Mouse (Mus musculus): ENCODE results near the gene Jmjd6. TPM values are rescaled to one million over a fixed set of nuclear protein-coding genes. Genes with fewer than 3 reads are reported as not detected.

Gene Jmjd6
- polyA plus RNA-seq, 1 experiment from 2014 or later: 81.8 TPM

DNA sequence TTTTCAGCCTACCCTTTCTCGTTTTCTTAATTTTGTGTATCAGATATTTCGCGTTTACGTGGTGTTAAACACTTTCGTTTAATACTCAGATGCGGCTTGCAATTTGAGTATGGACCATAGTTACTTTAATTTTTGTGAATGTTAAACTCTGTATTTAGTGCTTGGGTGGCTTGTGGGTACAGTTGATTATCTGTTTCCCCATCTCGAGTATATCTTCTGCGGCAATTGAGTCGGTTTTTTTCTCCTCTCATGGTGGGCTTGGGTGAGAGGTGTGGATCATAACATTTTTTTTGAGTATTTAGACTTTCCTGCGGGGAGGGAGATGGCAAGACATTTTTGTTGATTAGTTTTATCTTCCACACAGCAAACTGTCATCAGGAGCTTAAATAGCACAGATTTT lies 11.0 kb upstream of the Jmjd6 start:
- Histone ChIP-seq H3K9ac (ENCODE audit: low read length) (peak overlapping the region; percentile 98), H3K4me2 (ENCODE audit: low read depth, severe bottlenecking) (peak overlapping the region; percentile 81), H3K36me3 (ENCODE audit: control insufficient read depth, insufficient read depth, low read length) (peaks cover 8% of the 10 kb centered on the region), H3K4me1 (ENCODE audit: control insufficient read depth, insufficient read depth, low read length) (peaks cover 13% of the 10 kb centered on the region), H3K9me3 (ENCODE audit: control insufficient read depth, low read length) (no peaks in the 10 kb centered on the region), H3K27me3 (ENCODE audit: control insufficient read depth, insufficient read depth, low read length) (no peaks in the 10 kb centered on the region), H3K27ac (replicated peaks; ENCODE audit: low read depth, low read length) (no peak overlapping the region), H3K4me3 (ENCODE audit: low read depth, low read length) (peak overlapping the region; percentile 99)
- no peak for DNase-seq (ENCODE audit: low spot score)
- ATAC-seq (ENCODE audit: insufficient number of reproducible peaks, low FRiP score, low TSS enrichment, low read depth): no peak
- 44% methylated on average over 10 of the region's 10 CpGs for WGBS

DNA sequence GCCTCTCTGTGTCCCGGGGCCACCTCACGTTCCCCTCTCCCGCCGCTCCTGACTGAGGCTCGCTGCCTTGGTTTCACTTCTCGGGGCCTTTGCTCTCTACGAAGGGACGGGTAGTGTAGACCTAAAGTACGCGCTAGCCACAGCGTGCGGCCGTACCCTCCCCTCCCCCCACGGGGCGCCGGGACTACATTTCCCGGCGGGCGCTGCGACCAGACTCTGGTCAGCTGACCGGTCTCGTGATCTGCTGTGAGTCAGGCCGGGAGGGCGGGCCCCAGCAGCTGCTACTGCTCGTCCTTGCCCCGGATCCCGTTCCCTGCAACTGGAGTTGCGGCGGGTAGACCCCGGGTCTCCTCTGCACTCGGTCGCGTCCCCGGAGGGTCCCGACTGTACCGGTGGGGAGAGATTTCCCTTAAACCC lies 10.3 kb upstream of the Jmjd6 start:
- Histone ChIP-seq H3K27me3 (ENCODE audit: control insufficient read depth, insufficient read depth, low read length) (no peaks in the 10 kb centered on the region), H3K4me1 (ENCODE audit: control insufficient read depth, insufficient read depth, low read length) (peaks cover 13% of the 10 kb centered on the region), H3K9ac (ENCODE audit: low read length) (peak overlapping the region; percentile 98), H3K27ac (replicated peaks; ENCODE audit: low read depth, low read length) (peak overlapping the region; percentile 96), H3K9me3 (ENCODE audit: control insufficient read depth, low read length) (no peaks in the 10 kb centered on the region), H3K4me2 (ENCODE audit: low read depth, severe bottlenecking) (peak overlapping the region; percentile 81), H3K36me3 (ENCODE audit: control insufficient read depth, insufficient read depth, low read length) (peaks cover 9% of the 10 kb centered on the region), H3K4me3 (ENCODE audit: low read depth, low read length) (peak overlapping the region; percentile 99)
- under 1% methylated on average over 36 of the region's 36 CpGs for WGBS
- ATAC-seq (ENCODE audit: insufficient number of reproducible peaks, low FRiP score, low TSS enrichment, low read depth) (peak; percentile 86), DNase-seq (ENCODE audit: low spot score) (peak; percentile 98)

DNA sequence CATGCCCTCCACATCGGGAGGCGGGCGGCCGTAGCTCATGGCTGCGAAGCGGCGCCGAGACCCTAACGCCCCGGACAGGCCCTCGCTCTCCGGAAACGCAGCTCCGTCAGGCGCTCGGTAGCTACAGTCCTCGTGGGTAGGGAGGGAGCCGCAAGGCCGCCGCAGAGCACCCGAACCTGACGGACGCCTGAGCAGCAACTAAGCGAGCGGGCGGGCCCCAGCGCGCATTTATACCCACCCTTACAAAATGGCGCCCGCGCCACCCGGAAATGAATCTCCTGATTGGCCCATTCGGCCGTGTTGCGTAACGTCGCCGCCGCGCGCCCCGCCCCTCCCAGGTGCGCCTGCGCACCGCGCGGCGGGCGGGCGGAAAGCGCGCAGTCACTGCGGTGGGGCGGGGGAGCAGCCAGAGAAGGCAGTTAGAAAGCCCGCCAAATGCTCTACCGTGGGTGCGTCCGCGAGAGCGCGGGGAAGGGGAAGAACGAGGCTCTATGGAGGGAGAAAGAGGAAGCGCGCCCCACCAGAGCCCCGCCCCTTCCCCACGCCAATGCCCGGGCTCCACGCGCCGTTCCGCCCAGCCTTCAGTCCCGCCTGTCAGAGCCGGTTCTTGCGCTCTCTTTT lies 9.8 kb upstream of the Jmjd6 start, which contains the start of gene Srsf2:
Gene Srsf2 (minus strand): TSS at position 204 of the 621 bp plus-strand sequence.
- Histone ChIP-seq H3K4me3 (ENCODE audit: low read depth, low read length) (peak within 1 kb of the TSS; percentile 99), H3K27ac (replicated peaks; ENCODE audit: low read depth, low read length) (peak within 1 kb of the TSS; percentile 96), H3K9me3 (ENCODE audit: control insufficient read depth, low read length) (no peaks in the 10 kb centered on the region), H3K36me3 (ENCODE audit: control insufficient read depth, insufficient read depth, low read length) (peaks cover 9% of the 10 kb centered on the region), H3K4me2 (ENCODE audit: low read depth, severe bottlenecking) (peak within 1 kb of the TSS; percentile 81), H3K9ac (ENCODE audit: low read length) (peak within 1 kb of the TSS; percentile 98), H3K4me1 (ENCODE audit: control insufficient read depth, insufficient read depth, low read length) (peaks cover 13% of the 10 kb centered on the region), H3K27me3 (ENCODE audit: control insufficient read depth, insufficient read depth, low read length) (no peaks in the 10 kb centered on the region)
- WGBS: under 1% methylated on average over 65 of the region's 74 CpGs
- DNase-seq (ENCODE audit: low spot score): peak; percentile 97
- ATAC-seq (ENCODE audit: insufficient number of reproducible peaks, low FRiP score, low TSS enrichment, low read depth): peak; percentile 91

DNA sequence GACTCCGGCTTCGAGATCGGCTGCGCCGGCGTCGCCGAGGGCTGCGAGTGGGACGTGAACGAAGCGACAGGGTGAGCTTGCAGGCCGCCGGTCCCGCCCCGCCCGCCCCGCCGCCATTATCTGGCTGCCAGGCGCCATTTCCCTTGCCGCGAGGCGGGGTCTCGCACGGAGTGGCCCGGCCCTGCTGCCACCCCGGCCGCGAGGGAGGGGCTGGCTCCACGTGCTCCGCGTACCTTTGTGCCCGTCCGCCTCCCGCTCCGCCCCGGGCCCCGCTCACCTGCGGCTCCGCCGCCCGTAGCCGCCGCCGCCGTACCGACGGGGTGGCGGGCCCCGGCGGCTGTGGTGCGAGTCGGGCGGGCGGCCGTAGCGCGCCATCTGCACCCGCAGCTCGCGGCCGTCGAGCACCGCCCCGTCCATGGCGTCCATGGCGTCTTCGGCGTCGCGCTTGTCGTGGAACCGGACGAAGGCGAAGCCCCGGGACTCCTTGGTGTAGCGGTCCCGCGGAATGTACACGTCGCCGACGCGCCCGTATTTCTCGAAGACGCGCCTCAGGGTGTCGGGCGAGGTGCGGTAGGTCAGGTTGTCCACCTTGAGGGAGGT lies 9.1 kb upstream of the Jmjd6 start, which contains the start of gene Mfsd11:
Gene Mfsd11 (plus strand): TSS at position 150 of the 600 bp plus-strand sequence.
- peaks cover 13% of the 10 kb centered on the region for H3K4me1 ChIP-seq (ENCODE audit: control insufficient read depth, insufficient read depth, low read length)
- ATAC-seq (ENCODE audit: insufficient number of reproducible peaks, low FRiP score, low TSS enrichment, low read depth) (peak; percentile 32; the same call in 1 of the 2 replicates), DNase-seq (ENCODE audit: low spot score) (peak; percentile 77)
- peak within 1 kb of the TSS; percentile 99 for H3K4me3 ChIP-seq (ENCODE audit: low read depth, low read length)
- peak within 1 kb of the TSS; percentile 81 for H3K4me2 ChIP-seq (ENCODE audit: low read depth, severe bottlenecking)
- H3K9me3 ChIP-seq (ENCODE audit: control insufficient read depth, low read length): no peaks in the 10 kb centered on the region
- peak within 1 kb of the TSS; percentile 96 for H3K27ac ChIP-seq (replicated peaks; ENCODE audit: low read depth, low read length)
- WGBS: under 1% methylated on average over 88 of the region's 91 CpGs
- H3K36me3 ChIP-seq (ENCODE audit: control insufficient read depth, insufficient read depth, low read length): peaks cover 9% of the 10 kb centered on the region
- H3K27me3 ChIP-seq (ENCODE audit: control insufficient read depth, insufficient read depth, low read length): no peaks in the 10 kb centered on the region
- H3K9ac ChIP-seq (ENCODE audit: low read length): peak within 1 kb of the TSS; percentile 98

DNA sequence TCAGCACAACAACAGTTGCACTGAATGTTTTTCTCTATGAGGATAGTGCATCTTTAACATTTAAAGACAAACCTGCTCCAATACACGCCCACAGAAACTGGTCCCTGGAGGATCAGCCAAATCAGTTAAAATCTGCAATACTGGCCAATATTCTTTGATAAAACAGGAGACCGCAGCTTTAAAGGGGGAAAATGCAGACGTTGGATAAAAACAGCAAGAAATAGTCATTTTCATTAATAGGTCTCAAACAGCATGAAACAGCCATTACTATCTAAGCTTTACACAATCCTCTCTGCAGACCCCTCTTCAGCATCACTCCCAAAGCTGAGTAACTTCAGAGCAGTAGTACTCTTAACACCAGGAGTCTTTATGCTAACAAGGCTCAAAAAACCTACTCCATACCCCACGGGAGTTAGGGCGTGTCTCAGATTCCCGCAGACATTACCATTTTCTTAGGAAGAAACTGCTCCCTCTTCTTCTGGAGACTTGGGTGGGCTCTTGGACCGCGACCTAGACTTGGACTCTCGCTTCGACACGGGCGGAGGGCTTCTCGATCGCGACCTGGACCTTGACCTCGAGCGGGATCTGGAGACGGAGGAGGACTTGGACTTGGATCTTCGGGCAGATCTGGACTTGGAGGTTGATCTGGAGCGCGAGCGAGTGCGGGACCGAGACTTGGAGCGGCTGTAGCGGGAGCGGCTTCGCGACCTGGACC lies 8.5 kb upstream of the Jmjd6 start:
- under 1% methylated on average over 29 of the region's 29 CpGs for WGBS
- Histone ChIP-seq H3K9ac (ENCODE audit: low read length) (peak overlapping the region; percentile 98), H3K4me1 (ENCODE audit: control insufficient read depth, insufficient read depth, low read length) (peaks cover 10% of the 10 kb centered on the region), H3K27me3 (ENCODE audit: control insufficient read depth, insufficient read depth, low read length) (no peaks in the 10 kb centered on the region), H3K4me2 (ENCODE audit: low read depth, severe bottlenecking) (peak overlapping the region; percentile 81), H3K9me3 (ENCODE audit: control insufficient read depth, low read length) (no peaks in the 10 kb centered on the region), H3K36me3 (ENCODE audit: control insufficient read depth, insufficient read depth, low read length) (peaks cover 9% of the 10 kb centered on the region), H3K27ac (replicated peaks; ENCODE audit: low read depth, low read length) (peak overlapping the region; percentile 96), H3K4me3 (ENCODE audit: low read depth, low read length) (peak overlapping the region; percentile 99)
- DNase-seq (ENCODE audit: low spot score) (no peak), ATAC-seq (ENCODE audit: insufficient number of reproducible peaks, low FRiP score, low TSS enrichment, low read depth) (no peak)

DNA sequence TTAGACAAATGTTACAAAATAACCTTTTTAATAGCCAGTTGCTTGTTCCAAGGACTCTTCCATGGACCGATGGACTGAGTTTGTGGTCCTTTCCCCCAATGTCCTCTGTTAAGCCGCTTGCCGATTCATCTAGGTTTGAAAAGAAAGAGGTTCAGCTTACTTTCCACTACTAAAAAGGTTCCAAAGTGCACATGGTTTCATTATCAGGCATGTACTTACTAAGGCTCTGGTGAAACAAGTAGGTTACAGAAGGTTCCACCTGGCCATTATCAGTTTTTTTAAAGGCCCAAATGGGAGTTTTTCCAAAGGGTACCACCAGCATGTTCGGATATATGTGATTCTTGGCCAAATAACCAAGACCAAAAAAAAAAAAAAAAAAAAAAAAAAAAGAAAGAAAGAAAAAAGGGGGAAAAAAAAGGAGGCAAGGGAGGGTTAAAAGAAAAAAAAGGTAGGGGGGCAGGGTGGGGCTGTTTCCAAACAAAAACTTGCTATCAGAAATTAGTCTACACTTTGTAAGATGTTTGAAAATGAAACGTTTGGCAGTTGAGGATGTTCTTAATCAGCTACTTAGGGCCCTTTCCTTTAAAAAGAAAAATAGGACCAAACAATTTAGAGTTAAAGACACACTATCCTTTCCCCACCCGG lies 7.7 kb upstream of the Jmjd6 start:
- no peaks in the 10 kb centered on the region for H3K27me3 ChIP-seq (ENCODE audit: control insufficient read depth, insufficient read depth, low read length)
- 45% methylated on average over 6 of the region's 6 CpGs for WGBS
- peaks cover 10% of the 10 kb centered on the region; the same call in 1 of the 2 replicates for H3K4me1 ChIP-seq (ENCODE audit: control insufficient read depth, insufficient read depth, low read length)
- H3K27ac ChIP-seq (replicated peaks; ENCODE audit: low read depth, low read length): no peak overlapping the region; the same call in 1 of the 2 replicates
- H3K4me3 ChIP-seq (ENCODE audit: low read depth, low read length): peak overlapping the region; percentile 99
- H3K9me3 ChIP-seq (ENCODE audit: control insufficient read depth, low read length): no peaks in the 10 kb centered on the region
- H3K9ac ChIP-seq (ENCODE audit: low read length): peak overlapping the region; percentile 98
- H3K4me2 ChIP-seq (ENCODE audit: low read depth, severe bottlenecking): peak overlapping the region; percentile 81
- DNase-seq (ENCODE audit: low spot score) (no peak), ATAC-seq (ENCODE audit: insufficient number of reproducible peaks, low FRiP score, low TSS enrichment, low read depth) (no peak)
- H3K36me3 ChIP-seq (ENCODE audit: control insufficient read depth, insufficient read depth, low read length): peaks cover 9% of the 10 kb centered on the region

DNA sequence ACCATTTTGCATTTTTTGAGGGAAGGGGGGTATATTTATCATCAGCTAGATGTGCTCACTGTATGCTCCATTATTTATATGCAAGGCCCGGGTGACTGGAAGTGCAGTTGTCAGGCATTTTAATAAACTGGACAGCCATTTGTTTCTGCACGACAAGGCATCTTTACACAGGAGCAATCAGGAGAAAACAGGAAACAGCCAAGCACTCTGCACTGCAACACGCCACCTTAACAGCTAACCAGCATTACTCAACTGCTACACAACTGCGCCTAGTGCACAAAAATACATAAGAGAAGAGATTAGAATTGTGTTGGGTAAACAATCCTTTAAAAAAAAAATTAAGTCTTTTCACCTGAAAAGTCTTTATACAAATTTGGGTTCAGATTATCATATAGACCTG lies 6.8 kb upstream of the Jmjd6 start:
- WGBS: 64% methylated on average over 4 of the region's 4 CpGs
- Histone ChIP-seq H3K9ac (ENCODE audit: low read length) (no peak overlapping the region), H3K4me1 (ENCODE audit: control insufficient read depth, insufficient read depth, low read length) (peaks cover 8% of the 10 kb centered on the region; the same call in 1 of the 2 replicates), H3K4me2 (ENCODE audit: low read depth, severe bottlenecking) (peak overlapping the region; percentile 81), H3K27me3 (ENCODE audit: control insufficient read depth, insufficient read depth, low read length) (no peaks in the 10 kb centered on the region), H3K4me3 (ENCODE audit: low read depth, low read length) (no peak overlapping the region), H3K27ac (replicated peaks; ENCODE audit: low read depth, low read length) (no peak overlapping the region), H3K9me3 (ENCODE audit: control insufficient read depth, low read length) (no peaks in the 10 kb centered on the region), H3K36me3 (ENCODE audit: control insufficient read depth, insufficient read depth, low read length) (peaks cover 9% of the 10 kb centered on the region)
- DNase-seq (ENCODE audit: low spot score): no peak
- no peak for ATAC-seq (ENCODE audit: insufficient number of reproducible peaks, low FRiP score, low TSS enrichment, low read depth)

DNA sequence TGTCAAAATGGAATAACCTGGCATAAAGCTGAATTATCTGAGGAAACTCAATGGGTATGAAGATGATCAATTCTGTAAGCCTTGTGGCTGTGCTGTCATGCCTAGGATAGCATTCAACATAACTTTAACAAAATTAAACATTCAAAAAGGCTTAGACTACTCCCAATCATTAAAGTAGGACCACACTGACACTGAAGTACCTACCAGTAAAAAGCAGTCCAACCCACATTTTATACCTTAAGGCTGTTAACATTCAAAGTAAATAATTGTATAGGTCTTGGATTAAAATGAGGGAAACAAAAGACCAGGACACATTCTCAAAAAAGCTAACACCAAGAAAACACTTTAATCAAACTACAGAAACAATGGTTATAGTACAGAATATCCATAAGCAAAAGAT lies 6.3 kb upstream of the Jmjd6 start:
- H3K9ac ChIP-seq (ENCODE audit: low read length): no peak overlapping the region
- ATAC-seq (ENCODE audit: insufficient number of reproducible peaks, low FRiP score, low TSS enrichment, low read depth): no peak
- no peaks in the 10 kb centered on the region for H3K9me3 ChIP-seq (ENCODE audit: control insufficient read depth, low read length)
- no peak overlapping the region for H3K27ac ChIP-seq (replicated peaks; ENCODE audit: low read depth, low read length)
- no peak overlapping the region for H3K4me3 ChIP-seq (ENCODE audit: low read depth, low read length)
- H3K4me1 ChIP-seq (ENCODE audit: control insufficient read depth, insufficient read depth, low read length): peaks cover 6% of the 10 kb centered on the region; the same call in 1 of the 2 replicates
- peaks cover 9% of the 10 kb centered on the region for H3K36me3 ChIP-seq (ENCODE audit: control insufficient read depth, insufficient read depth, low read length)
- no peak for DNase-seq (ENCODE audit: low spot score)
- H3K4me2 ChIP-seq (ENCODE audit: low read depth, severe bottlenecking): no peak overlapping the region
- no peaks in the 10 kb centered on the region for H3K27me3 ChIP-seq (ENCODE audit: control insufficient read depth, insufficient read depth, low read length)

Data from limb, embryonic 11.5 days (tissue).